In genomic region chr2:104816371-104816827, GRCm38 (mm10) we compare ENCODE assay signal across 8 mouse cellular contexts. TPM values are rescaled to one million over a fixed set of nuclear protein-coding genes. Genes with fewer than 3 reads are reported as not detected.
DNase-seq lines count a peak whose midpoint lies in the region; ATAC-seq and TF ChIP-seq lines count a peak whose summit lies in the region.

Gene Qser1 (minus strand): TSS chr2:104816760.

- H3K9me3 ChIP-seq in lung, embryonic 14.5 days (ENCODE audit: low read depth, low read length): no peaks in the 10 kb centered on the region
- no peaks in the 10 kb centered on the region for H3K9me3 ChIP-seq in forebrain, embryonic 14.5 days (replicated peaks; ENCODE audit: control insufficient read depth, low read length)
- H3K9me3 ChIP-seq in hindbrain, embryonic 10.5 days: no peaks in the 10 kb centered on the region

- DNase-seq in lung, embryonic 14.5 days: no peak
- no peak for DNase-seq in lung, postnatal 14 days
- no peak for DNase-seq in adrenal gland, postnatal 14 days
- no peak for DNase-seq in forebrain, embryonic 14.5 days (ENCODE audit: low spot score)
- no peak for DNase-seq in hindbrain, embryonic 10.5 days (ENCODE audit: low spot score)
- peak; percentile 4 for DNase-seq in lung, postnatal 36 days
- no peak for DNase-seq in right cerebral cortex, postnatal 10 days (ENCODE audit: low spot score in 2 of 2)
- no peak for DNase-seq in cerebellum, adult 8-10 months

- ATAC-seq in lung, embryonic 14.5 days (ENCODE audit: insufficient read depth): peak; percentile 72
- peak; percentile 72 for ATAC-seq in forebrain, embryonic 14.5 days

- H3K36me3 ChIP-seq in lung, embryonic 14.5 days (ENCODE audit: insufficient read depth): no peaks in the 10 kb centered on the region
- H3K36me3 ChIP-seq in forebrain, embryonic 14.5 days (ENCODE audit: control insufficient read depth, insufficient read depth, low read length): no peaks in the 10 kb centered on the region
- H3K36me3 ChIP-seq in hindbrain, embryonic 10.5 days: no peaks in the 10 kb centered on the region

- H3K9ac ChIP-seq in lung, embryonic 14.5 days: peak within 1 kb of the TSS; percentile 99
- peak within 1 kb of the TSS; percentile 98 for H3K9ac ChIP-seq in forebrain, embryonic 14.5 days (ENCODE audit: low read length)

- peak within 1 kb of the TSS; percentile 89 for H3K4me3 ChIP-seq in lung, embryonic 14.5 days (ENCODE audit: low read depth, low read length)
- peak within 1 kb of the TSS; percentile 88 for H3K4me3 ChIP-seq in forebrain, embryonic 14.5 days (ENCODE audit: low read depth, low read length)
- peak within 1 kb of the TSS; percentile 100 for H3K4me3 ChIP-seq in hindbrain, embryonic 10.5 days

- peak within 1 kb of the TSS; percentile 99 for H3K27ac ChIP-seq in lung, embryonic 14.5 days (ENCODE audit: low read depth)
- H3K27ac ChIP-seq in forebrain, embryonic 14.5 days (ENCODE audit: low read depth, low read length): peak within 1 kb of the TSS; percentile 98
- peak within 1 kb of the TSS; percentile 100 for H3K27ac ChIP-seq in hindbrain, embryonic 10.5 days

- H3K4me1 ChIP-seq in lung, embryonic 14.5 days (ENCODE audit: insufficient read depth): no peaks in the 10 kb centered on the region
- peaks cover 18% of the 10 kb centered on the region for H3K4me1 ChIP-seq in forebrain, embryonic 14.5 days (ENCODE audit: control insufficient read depth, insufficient read depth, low read length)
- H3K4me1 ChIP-seq in hindbrain, embryonic 10.5 days (replicated peaks): peaks cover 38% of the 10 kb centered on the region

- TF ChIP-seq CTCF in lung, embryonic 14.5 days (IDR thresholded peaks at IDR 0.05; ENCODE audit: low read depth): no peak

- 0% methylated on average over 35 of the region's 50 CpGs for WGBS in lung, embryonic 14.5 days
- WGBS in forebrain, embryonic 14.5 days: 0% methylated on average over 23 of the region's 50 CpGs
- WGBS in hindbrain, embryonic 10.5 days: under 1% methylated on average over 46 of the region's 50 CpGs

- no peaks in the 10 kb centered on the region for H3K27me3 ChIP-seq in lung, embryonic 14.5 days (ENCODE audit: insufficient read depth, low read length)
- no peaks in the 10 kb centered on the region for H3K27me3 ChIP-seq in forebrain, embryonic 14.5 days (replicated peaks; ENCODE audit: control insufficient read depth, insufficient read depth, low read length)
- H3K27me3 ChIP-seq in hindbrain, embryonic 10.5 days (ENCODE audit: insufficient read depth, poor library complexity, severe bottlenecking): no peaks in the 10 kb centered on the region

- peak within 1 kb of the TSS; percentile 66 for H3K4me2 ChIP-seq in lung, embryonic 14.5 days
- peak within 1 kb of the TSS; percentile 75 for H3K4me2 ChIP-seq in forebrain, embryonic 14.5 days (ENCODE audit: low read length)

RNA-seq across cellular contexts. Expression of gene Qser1, which starts in this region (rescaled TPM):
- 18.0 and 18.6 TPM in 2 replicates for polyA plus RNA-seq in lung, embryonic 14.5 days (2014; fragmentation: Nextera tagmentation; extraction: Ambion mirVana)
- total RNA-seq in adrenal gland, postnatal 14 days (2021): 23.9 and 24.2 TPM in 2 replicates
- polyA plus RNA-seq in forebrain, embryonic 14.5 days (2014; fragmentation: Nextera tagmentation; extraction: Ambion mirVana): 13.5 and 15.6 TPM in 2 replicates
- polyA plus RNA-seq in hindbrain, embryonic 10.5 days (2016; fragmentation: Nextera tagmentation; extraction: Ambion mirVana): 7.1 and 9.8 TPM in 2 replicates
